Mouse (Mus musculus) ovary, adult 10 weeks (tissue): Measurements from ENCODE around the gene Fbxl18. TPM values are rescaled to one million over a fixed set of nuclear protein-coding genes. Genes with fewer than 3 reads are reported as not detected.

ENCODE experiments used
- polyA plus RNA-seq: library from polyadenylated mRNA; stranded (reverse); fragments of 350-450 nt; fragmentation: Illumina TruSeq; extraction: RNeasy Lipid Tissue Mini Kit (QIAGEN cat#74804); gene quantifications from one replicate; pipeline ENCODE4 v1.2.3, GENCODE M21; 2014

Gene Fbxl18
- polyA plus RNA-seq = 2.3 TPM

GRCm38 (mm10) chr5:142894918-142895613 is at the start of gene Fbxl18:
TSS of gene Fbxl18 (minus strand) at chr5:142895421.

GRCm38 (mm10) chr5:142906532-142907047 is 11.4 kb upstream of the Fbxl18 start, which contains the start of gene Actb:
TSS of gene Actb (minus strand) at chr5:142906754.

DNA sequence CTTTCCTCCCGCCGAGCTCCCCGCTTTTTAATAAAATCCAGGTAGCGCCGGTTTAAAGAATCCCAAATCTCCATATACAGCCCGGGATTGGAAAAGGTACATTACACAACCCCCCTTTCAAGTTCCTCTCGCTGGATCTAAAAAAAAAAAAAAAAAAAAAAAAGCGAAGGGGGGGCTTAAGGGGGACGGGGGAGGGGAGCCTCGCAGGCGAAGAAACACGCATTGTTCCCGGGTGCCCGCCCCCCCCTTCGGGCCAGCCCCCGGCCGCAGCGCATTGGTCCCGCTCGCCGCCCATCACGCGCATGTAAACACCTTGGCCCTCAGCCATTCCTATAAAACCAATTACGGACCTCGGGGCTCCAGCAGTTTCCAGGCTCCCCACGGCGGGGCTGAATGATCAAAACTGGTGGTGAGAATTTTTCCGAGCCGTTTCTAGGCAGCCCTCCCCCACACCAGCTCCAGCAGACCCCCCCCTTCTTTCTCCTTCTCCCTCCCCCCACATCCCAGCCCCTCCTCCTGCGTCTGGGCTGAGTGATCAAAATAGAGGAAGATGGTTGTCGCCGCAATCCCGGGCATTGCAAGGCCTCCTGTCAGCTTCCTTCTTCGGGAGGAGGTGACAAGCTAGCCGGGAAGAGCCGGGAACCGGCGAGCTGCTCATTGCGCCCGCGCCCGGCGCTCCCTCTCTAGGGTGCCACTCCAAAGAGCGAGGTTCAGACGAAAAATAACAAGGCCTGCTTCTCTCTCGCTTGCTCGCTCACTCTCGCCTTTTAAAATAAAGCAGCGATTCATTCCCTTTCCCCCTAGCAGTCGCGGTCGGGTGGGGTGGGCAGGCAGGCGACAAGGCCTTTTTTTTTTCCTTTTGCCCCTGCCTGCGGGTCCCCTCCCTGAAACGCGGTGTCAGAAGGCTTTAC is 77.4 kb downstream of the Fbxl18 start, which contains the start of gene Tnrc18:
Gene Tnrc18 (minus strand): TSS at position 139 of the 911 bp plus-strand sequence.

Other genes with a start within 250 kb of the Fbxl18 start
- gene Slc29a4, start 202.9 kb downstream of the Fbxl18 start, polyA plus RNA-seq = 0.14 TPM
- 1.3 TPM for gene Tnrc18, start 77.8 kb downstream of the Fbxl18 start, polyA plus RNA-seq
- 3,087 TPM for gene Actb, start 11.3 kb upstream of the Fbxl18 start, polyA plus RNA-seq
- gene Fscn1, start 64.9 kb upstream of the Fbxl18 start, polyA plus RNA-seq = 4.0 TPM
- 63.6 TPM for gene Rnf216, start 217.6 kb upstream of the Fbxl18 start, polyA plus RNA-seq